Mouse (Mus musculus) common myeloid progenitor, adult 5-6 weeks (primary cell): ENCODE results near the gene Bst2. TPM values are rescaled to one million over a fixed set of nuclear protein-coding genes. Genes with fewer than 3 reads are reported as not detected.
"Not testable (repeated sequence)": the region's sequence is repeated elsewhere in the genome, so short reads cannot be mapped to it uniquely, and the experiment has no call there.

ENCODE experiments used
- ATAC-seq: replicated peaks from 2 replicates; pipeline ENCODE4 v1.8.0; 2016; ENCODE audit warnings: low read depth, mild to moderate bottlenecking, moderate TSS enrichment, inconsistent platforms; ENCODE audit not compliant: poor library complexity, severe bottlenecking
- total RNA-seq: library from RNA; stranded (forward); fragments of 200-1000, 187-1606 nt; gene quantifications from 2 replicates; pipeline ENCODE4 v1.2.3, GENCODE M21; 2017

Bst2 gene
- total RNA-seq, 1 experiment from 2014 or later: 49.8 TPM

DNA sequence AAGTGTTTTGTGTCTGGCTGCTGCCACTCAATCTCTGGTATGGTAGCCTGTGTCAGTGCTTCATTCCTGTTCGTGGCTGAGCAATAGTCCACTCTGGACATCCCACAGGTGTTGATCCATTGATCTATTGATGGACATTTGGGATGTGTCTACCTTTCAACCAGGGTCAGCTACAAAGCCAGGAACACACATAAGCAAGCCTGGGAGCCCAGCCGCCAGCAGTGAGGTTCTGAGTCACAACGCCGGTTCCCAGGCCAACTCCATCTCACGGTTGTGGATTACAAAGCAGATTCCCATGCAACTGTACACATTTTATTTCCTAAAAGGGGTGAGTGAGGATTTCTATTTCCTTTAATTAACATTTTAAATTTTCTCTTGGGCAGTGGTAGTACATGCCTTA is 23.5 kb upstream of the Bst2 start:
- ATAC-seq: no peak

DNA sequence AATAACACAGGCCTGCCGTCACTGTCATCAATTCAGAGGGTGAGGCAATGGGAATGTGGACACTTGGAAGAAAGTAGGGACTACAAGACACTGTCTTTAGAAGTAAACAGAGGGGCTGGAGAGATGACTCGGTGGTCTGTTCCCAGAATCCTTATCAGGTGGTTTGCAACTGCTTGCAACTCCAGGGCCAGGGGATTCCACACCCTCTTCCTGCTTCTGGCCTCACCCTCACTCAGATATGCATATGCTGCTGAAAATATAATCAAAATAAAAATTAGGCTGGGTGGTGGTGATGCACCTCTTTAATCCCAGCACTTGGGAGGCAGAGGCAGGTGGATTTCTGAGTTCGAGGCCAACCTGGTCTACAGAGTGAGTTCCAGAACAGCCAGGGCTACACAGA is 22.8 kb upstream of the Bst2 start:
- ATAC-seq: no peak

DNA sequence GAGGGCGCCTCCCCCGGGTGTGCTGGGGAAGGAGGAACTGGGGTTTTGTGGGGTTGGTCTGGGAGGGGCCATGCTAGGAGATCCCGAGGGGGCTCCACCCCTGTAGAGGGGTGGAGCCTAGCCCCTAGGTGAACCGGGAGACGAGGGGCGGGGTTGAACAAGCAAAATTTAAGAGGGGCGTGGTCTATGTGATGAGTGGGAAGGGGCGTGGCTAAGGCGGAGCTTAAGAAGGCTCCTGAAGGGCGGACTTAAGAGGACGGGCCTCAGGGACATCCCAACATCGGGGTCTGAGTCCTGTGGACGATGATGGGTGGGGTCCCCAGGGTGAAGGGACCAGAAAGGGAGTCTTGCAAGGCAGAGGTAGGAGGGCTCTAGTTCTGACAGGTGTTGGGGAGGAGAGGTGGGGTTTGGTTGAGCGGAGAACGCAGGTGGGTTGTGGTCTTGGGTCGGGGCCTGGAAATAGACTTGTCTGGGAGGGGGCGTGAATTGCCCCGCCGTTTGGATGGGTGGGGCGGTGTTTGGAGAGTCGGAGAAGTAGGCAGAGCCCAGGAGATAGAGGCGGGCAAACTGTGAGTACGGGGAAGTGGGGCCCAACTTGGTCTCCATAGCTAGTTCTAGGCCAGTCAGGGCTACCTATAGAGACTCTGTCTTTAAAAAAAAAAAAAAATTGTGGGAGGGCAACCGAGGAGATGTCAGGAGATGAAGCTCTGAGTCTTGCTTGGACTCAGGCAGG is 21.9 kb upstream of the Bst2 start:
- peak; percentile 68 for ATAC-seq

GRCm38 (mm10) chr8:71558071-71558957 is 21.1 kb upstream of the Bst2 start, which contains the start of gene Tmem221:
TSS of gene Tmem221 (minus strand) at chr8:71558871.
- ATAC-seq: no peak

DNA sequence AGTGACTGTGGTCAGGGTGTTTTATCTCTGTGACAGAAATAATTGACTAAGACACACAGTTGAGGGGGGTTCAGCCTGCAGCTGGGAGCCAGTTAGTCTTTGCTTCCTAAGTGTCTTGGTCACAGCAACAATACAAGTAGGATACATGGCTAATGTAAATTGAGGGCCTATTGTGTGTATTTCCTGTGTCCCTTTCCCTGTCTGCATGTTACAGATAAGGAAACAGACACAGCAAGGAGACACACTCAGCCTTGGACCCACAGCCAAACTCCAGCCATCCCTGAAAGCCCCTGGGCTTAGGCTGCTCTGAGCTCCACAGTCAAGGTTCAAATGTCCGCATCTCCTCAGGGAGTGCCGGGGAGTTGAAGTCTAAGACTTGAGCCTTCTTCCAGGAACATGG is 17.4 kb upstream of the Bst2 start:
- ATAC-seq: no peak

GRCm38 (mm10) chr8:71554001-71554400 is 16.7 kb upstream of the Bst2 start:
- ATAC-seq: no peak

GRCm38 (mm10) chr8:71552770-71553169 is 15.5 kb upstream of the Bst2 start:
- no peak for ATAC-seq

GRCm38 (mm10) chr8:71550754-71551153 is 13.5 kb upstream of the Bst2 start:
- no peak for ATAC-seq

GRCm38 (mm10) chr8:71547590-71547989 is 10.3 kb upstream of the Bst2 start:
- ATAC-seq: no peak

GRCm38 (mm10) chr8:71545053-71545452 is 7.8 kb upstream of the Bst2 start:
- no peak for ATAC-seq

GRCm38 (mm10) chr8:71543755-71544154 is 6.5 kb upstream of the Bst2 start:
- no peak for ATAC-seq

DNA sequence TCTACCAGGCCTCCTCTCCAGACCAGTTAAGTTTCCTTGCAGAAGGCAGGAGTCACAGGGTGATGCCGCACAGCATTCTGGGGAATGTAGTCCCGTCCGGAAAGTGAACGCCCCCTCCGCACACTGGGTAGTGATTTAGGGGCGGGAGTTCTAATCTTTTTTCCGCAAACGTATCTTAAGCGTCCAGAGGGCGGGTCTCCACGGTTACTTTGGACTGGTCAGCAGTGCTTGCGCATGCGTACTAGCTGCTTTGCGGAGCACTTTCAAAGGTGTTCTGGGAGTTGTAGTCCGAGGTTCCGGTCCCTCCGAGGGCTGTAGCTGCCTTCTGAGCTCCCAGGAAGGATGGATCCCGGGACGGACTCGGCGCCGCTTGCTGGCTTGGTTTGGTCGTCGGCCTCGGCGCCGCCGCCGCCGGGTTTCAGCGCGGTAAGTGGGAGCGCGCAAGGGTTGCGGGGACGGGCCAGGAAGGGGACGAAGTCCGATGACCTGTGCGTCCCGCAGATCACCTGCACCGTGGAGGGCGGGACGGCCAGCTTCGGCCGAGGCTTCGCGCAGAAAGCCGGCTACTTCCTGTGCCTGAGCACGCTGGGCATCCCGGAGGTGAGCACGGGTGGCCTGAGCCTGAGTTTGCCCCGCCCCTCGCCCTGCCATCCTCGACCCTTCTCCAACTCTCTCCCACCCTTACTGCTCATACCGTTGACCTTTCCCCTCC is 5.5 kb upstream of the Bst2 start, which contains the start of gene Mvb12a:
Mvb12a (plus strand) TSS at position 291 of the 712 bp plus-strand sequence.
- peak; percentile 98 for ATAC-seq

DNA sequence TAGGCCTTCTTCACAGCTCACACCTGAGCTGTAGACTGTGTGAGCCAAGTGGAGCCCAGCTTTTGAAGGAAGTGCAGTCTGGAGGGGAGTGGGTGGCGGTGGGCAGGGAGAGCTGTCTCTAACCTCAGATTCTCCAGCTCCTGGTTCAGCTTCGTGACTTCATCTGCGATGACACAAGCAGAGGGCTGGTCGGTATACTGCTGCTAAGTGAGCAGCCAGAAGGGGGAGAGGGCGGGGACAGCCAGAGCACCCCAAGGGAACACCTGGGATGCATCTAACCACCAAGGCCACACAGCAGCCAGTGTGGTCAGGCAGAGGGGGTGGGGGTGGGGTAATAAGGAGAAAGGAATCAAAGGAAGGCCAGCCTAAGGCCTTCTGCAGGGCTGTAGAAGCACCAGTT is 1.6 kb downstream of the Bst2 start:
- peak; percentile 46 for ATAC-seq

DNA sequence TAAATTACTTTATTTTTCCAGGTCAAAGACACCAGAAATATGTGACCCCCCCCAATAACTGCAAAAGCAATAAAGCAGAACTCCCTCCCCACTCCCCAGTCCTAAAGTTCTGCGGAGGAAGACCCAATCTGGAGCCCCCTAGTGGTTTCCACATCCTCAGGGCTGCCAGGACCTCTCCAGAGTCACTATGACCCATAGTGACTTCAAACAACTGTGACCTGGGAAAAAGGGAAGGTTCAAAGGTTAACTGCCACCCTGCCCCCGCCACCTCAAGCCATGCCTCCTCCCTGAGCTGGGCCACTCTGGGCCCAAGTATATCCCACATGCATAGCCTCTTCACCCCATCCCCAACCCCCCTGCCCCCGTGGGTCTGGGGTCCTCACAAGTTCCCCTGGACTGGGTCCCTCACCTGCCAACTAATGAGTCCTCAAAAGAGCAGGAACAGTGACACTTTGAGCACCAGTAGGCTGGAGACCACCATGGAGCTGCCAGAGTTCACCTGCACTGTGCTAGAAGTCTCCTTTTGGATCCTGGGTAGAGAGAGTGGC is 2.9 kb downstream of the Bst2 start:
- ATAC-seq: no peak

GRCm38 (mm10) chr8:71530735-71531467 is 6.4 kb downstream of the Bst2 start:
- ATAC-seq: not testable (repeated sequence)

- peak; percentile 89 for ATAC-seq
Measured at GRCm38 (mm10) chr8:71528362-71529073, 8.7 kb downstream of the Bst2 start.

GRCm38 (mm10) chr8:71527162-71527870 is 9.9 kb downstream of the Bst2 start:
- no peak for ATAC-seq

GRCm38 (mm10) chr8:71526272-71526671 is 11.0 kb downstream of the Bst2 start:
- ATAC-seq: no peak
